Mouse (Mus musculus): ENCODE measurements around the gene Chil1. TPM values are rescaled to one million over a fixed set of nuclear protein-coding genes. Genes with fewer than 3 reads are reported as not detected.

Chil1 gene
- polyA plus RNA-seq, 1 experiment from 2014 or later, result 4.9 TPM

- H3K9me3 ChIP-seq (replicated peaks; ENCODE audit: control insufficient read depth, low read length), result no peaks in the 10 kb centered on the region
- no peak for ATAC-seq (ENCODE audit: insufficient read depth, low FRiP score)
- no peak overlapping the region for H3K4me2 ChIP-seq (ENCODE audit: low read depth, low read length)
- no peak overlapping the region for H3K27ac ChIP-seq (ENCODE audit: low read length)
- no peaks in the 10 kb centered on the region for H3K4me1 ChIP-seq (ENCODE audit: control insufficient read depth, insufficient read depth, low read length)
- H3K4me3 ChIP-seq (replicated peaks; ENCODE audit: low read length), result no peak overlapping the region
- H3K27me3 ChIP-seq (ENCODE audit: control insufficient read depth, insufficient read depth, low read length), result no peaks in the 10 kb centered on the region
- H3K36me3 ChIP-seq (ENCODE audit: control insufficient read depth, insufficient read depth, low read length), result no peaks in the 10 kb centered on the region
- H3K9ac ChIP-seq (ENCODE audit: low read length), result no peak overlapping the region
- WGBS, result 60% methylated on average over 14 of the region's 14 CpGs
Measured at GRCm38 (mm10) chr1:134167416-134168305, 14.3 kb upstream of the Chil1 start.

DNA sequence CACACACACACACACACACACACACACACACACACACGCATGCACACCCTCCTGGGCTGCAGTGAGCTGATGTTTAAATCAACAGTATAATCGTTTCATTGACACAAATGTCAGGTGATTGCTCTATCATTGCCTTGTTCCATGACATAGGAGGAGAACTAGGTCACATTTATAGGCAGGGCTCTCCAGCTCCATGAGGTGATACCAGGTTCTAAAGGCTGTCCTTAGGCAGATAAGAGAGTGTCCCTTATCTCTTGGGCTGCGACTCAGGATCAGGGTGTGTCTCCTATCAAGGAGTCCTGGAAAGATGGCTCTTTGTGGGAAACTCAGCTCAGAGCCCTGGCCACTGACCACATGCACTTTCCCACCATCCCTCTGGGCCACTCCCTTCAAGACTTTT lies 13.4 kb upstream of the Chil1 start:
- H3K36me3 ChIP-seq (ENCODE audit: control insufficient read depth, insufficient read depth, low read length), result no peaks in the 10 kb centered on the region
- no peak overlapping the region for H3K27ac ChIP-seq (ENCODE audit: low read length)
- no peaks in the 10 kb centered on the region for H3K27me3 ChIP-seq (ENCODE audit: control insufficient read depth, insufficient read depth, low read length)
- no peak; the same call in 1 of the 2 replicates for ATAC-seq (ENCODE audit: insufficient read depth, low FRiP score)
- H3K4me2 ChIP-seq (ENCODE audit: low read depth, low read length), result no peak overlapping the region
- WGBS, result 60% methylated on average over 3 of the region's 3 CpGs
- H3K4me1 ChIP-seq (ENCODE audit: control insufficient read depth, insufficient read depth, low read length), result no peaks in the 10 kb centered on the region
- H3K4me3 ChIP-seq (replicated peaks; ENCODE audit: low read length), result no peak overlapping the region
- H3K9ac ChIP-seq (ENCODE audit: low read length), result no peak overlapping the region
- H3K9me3 ChIP-seq (replicated peaks; ENCODE audit: control insufficient read depth, low read length), result no peaks in the 10 kb centered on the region

DNA sequence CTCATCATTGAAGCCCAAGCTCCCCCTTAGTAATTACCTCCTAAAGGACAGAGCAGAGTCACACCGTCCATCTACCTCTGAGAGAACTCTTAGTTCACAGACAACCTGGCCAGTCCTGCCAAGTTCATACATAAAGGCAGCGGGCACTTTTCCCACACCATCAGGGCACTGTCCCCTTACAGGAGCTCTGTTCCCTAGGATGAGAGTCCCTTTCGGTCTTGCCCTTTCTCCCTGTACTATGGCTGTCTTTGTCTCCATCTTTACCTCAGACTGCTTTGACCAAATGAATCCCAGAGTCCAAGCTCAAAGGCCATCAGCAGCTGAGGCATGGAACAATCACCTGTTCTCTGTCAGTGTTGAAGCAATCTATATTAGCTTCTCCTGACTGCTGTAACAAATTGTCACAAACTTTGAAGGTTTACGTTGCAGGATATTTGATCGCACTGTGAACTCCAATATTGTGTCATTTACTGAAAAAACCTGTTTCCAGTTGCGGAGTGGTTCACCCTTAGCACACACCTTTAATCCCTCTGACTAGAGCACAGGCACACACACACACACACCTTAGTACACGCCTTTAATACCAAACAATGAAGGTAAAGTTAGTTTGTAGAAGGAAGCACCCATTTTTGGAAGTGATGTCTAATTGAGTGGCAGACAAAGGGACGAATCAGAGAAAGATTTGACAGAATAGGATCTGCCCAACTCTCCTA lies 12.8 kb upstream of the Chil1 start:
- no peak overlapping the region for H3K4me2 ChIP-seq (ENCODE audit: low read depth, low read length)
- H3K4me3 ChIP-seq (replicated peaks; ENCODE audit: low read length), result no peak overlapping the region
- no peak overlapping the region for H3K27ac ChIP-seq (ENCODE audit: low read length)
- no peak overlapping the region for H3K9ac ChIP-seq (ENCODE audit: low read length)
- peak; percentile 58; the same call in 1 of the 2 replicates for ATAC-seq (ENCODE audit: insufficient read depth, low FRiP score)
- no peaks in the 10 kb centered on the region for H3K27me3 ChIP-seq (ENCODE audit: control insufficient read depth, insufficient read depth, low read length)
- no peaks in the 10 kb centered on the region for H3K9me3 ChIP-seq (replicated peaks; ENCODE audit: control insufficient read depth, low read length)
- no peaks in the 10 kb centered on the region for H3K36me3 ChIP-seq (ENCODE audit: control insufficient read depth, insufficient read depth, low read length)
- H3K4me1 ChIP-seq (ENCODE audit: control insufficient read depth, insufficient read depth, low read length), result no peaks in the 10 kb centered on the region
- 81% methylated on average over 8 of the region's 8 CpGs for WGBS

GRCm38 (mm10) chr1:134173081-134173480 lies 8.9 kb upstream of the Chil1 start:
- Histone ChIP-seq H3K9ac (ENCODE audit: low read length) (no peak overlapping the region), H3K27me3 (ENCODE audit: control insufficient read depth, insufficient read depth, low read length) (no peaks in the 10 kb centered on the region), H3K9me3 (replicated peaks; ENCODE audit: control insufficient read depth, low read length) (no peaks in the 10 kb centered on the region), H3K4me1 (ENCODE audit: control insufficient read depth, insufficient read depth, low read length) (no peaks in the 10 kb centered on the region), H3K4me2 (ENCODE audit: low read depth, low read length) (no peak overlapping the region), H3K4me3 (replicated peaks; ENCODE audit: low read length) (no peak overlapping the region), H3K27ac (ENCODE audit: low read length) (no peak overlapping the region), H3K36me3 (ENCODE audit: control insufficient read depth, insufficient read depth, low read length) (no peaks in the 10 kb centered on the region)
- no peak for ATAC-seq (ENCODE audit: insufficient read depth, low FRiP score)
- 49% methylated on average over 7 of the region's 7 CpGs for WGBS

DNA sequence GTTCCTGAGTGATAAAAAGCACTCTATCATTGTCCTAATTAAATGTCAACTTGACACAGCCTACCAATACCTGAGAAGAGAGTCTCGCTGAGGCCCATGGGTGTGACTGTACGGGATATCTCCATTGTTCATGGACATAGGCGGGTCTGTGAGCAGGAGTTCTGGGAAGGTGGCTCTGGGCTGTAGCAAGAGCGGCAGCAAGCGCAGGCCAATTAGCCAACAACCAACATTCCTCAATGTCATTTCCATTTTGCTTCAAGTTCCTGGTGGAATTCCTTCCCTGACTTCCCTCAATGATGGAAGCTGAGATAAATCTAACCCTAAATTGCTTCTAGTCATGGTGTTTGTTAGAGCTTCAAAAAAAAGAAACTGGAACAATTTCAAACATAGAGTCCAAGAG lies 4.0 kb upstream of the Chil1 start:
- ATAC-seq (ENCODE audit: insufficient read depth, low FRiP score), result no peak
- Histone ChIP-seq H3K9ac (ENCODE audit: low read length) (no peak overlapping the region), H3K36me3 (ENCODE audit: control insufficient read depth, insufficient read depth, low read length) (no peaks in the 10 kb centered on the region), H3K9me3 (replicated peaks; ENCODE audit: control insufficient read depth, low read length) (no peaks in the 10 kb centered on the region), H3K4me1 (ENCODE audit: control insufficient read depth, insufficient read depth, low read length) (0 out of 2 replicates have a peak, but pooled peaks cover 2% of the 10 kb centered on the region), H3K27me3 (ENCODE audit: control insufficient read depth, insufficient read depth, low read length) (no peaks in the 10 kb centered on the region), H3K27ac (ENCODE audit: low read length) (no peak overlapping the region), H3K4me3 (replicated peaks; ENCODE audit: low read length) (no peak overlapping the region), H3K4me2 (ENCODE audit: low read depth, low read length) (no peak overlapping the region)
- 84% methylated on average over 5 of the region's 5 CpGs for WGBS

DNA sequence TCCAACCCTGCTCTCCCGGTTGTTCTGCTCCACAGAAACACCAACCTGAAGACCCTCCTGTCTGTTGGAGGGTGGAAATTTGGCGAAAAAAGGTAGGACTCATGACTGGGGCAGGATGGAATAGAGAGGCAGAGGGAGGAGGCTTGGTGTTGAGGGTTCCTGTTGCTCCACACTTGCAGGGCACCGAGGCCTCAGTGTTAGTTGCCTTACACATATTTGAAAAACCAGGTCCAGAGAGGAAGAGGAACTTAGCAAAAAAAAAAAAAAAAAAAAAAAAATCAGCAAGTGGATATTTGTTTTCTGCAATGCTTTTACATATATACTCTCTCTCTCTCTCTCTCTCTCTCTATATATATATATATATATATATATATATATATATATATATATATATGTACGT lies 2.1 kb downstream of the Chil1 start:
- H3K9ac ChIP-seq (ENCODE audit: low read length), result no peak overlapping the region
- no peaks in the 10 kb centered on the region for H3K27me3 ChIP-seq (ENCODE audit: control insufficient read depth, insufficient read depth, low read length)
- H3K4me3 ChIP-seq (replicated peaks; ENCODE audit: low read length), result no peak overlapping the region
- no peak overlapping the region for H3K4me2 ChIP-seq (ENCODE audit: low read depth, low read length)
- 0 out of 2 replicates have a peak, but pooled peaks cover 2% of the 10 kb centered on the region for H3K4me1 ChIP-seq (ENCODE audit: control insufficient read depth, insufficient read depth, low read length)
- WGBS, result 83% methylated on average over 4 of the region's 4 CpGs
- no peaks in the 10 kb centered on the region for H3K36me3 ChIP-seq (ENCODE audit: control insufficient read depth, insufficient read depth, low read length)
- H3K9me3 ChIP-seq (replicated peaks; ENCODE audit: control insufficient read depth, low read length), result no peaks in the 10 kb centered on the region
- ATAC-seq (ENCODE audit: insufficient read depth, low FRiP score), result no peak
- no peak overlapping the region for H3K27ac ChIP-seq (ENCODE audit: low read length)

DNA sequence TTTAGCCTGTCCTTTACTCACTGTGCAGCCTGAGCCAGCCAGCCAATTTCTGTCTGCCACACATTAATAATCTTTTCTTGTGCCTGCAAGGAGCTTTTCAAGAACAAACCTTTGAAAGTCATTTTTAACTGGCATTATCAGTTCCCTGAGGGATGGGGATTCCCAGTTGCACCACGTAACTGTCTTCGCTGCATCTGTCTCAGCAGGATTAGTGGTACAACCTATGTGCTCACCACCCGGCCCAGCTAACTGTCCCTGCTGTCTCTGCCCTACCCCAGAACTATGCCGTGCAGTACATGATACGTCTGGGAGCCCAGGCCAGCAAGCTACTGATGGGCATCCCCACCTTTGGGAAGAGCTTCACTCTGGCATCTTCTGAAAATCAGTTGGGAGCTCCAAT lies 6.2 kb downstream of the Chil1 start:
- Histone ChIP-seq H3K27ac (ENCODE audit: low read length) (no peak overlapping the region), H3K27me3 (ENCODE audit: control insufficient read depth, insufficient read depth, low read length) (no peaks in the 10 kb centered on the region), H3K4me1 (ENCODE audit: control insufficient read depth, insufficient read depth, low read length) (no peaks in the 10 kb centered on the region), H3K4me2 (ENCODE audit: low read depth, low read length) (no peak overlapping the region), H3K4me3 (replicated peaks; ENCODE audit: low read length) (no peak overlapping the region), H3K36me3 (ENCODE audit: control insufficient read depth, insufficient read depth, low read length) (no peaks in the 10 kb centered on the region), H3K9ac (ENCODE audit: low read length) (no peak overlapping the region), H3K9me3 (replicated peaks; ENCODE audit: control insufficient read depth, low read length) (no peaks in the 10 kb centered on the region)
- 83% methylated on average over 5 of the region's 5 CpGs for WGBS
- no peak for ATAC-seq (ENCODE audit: insufficient read depth, low FRiP score)

GRCm38 (mm10) chr1:134188989-134189729 lies 7.2 kb downstream of the Chil1 start:
- Histone ChIP-seq H3K4me1 (ENCODE audit: control insufficient read depth, insufficient read depth, low read length) (peaks cover 4% of the 10 kb centered on the region; the same call in 1 of the 2 replicates), H3K36me3 (ENCODE audit: control insufficient read depth, insufficient read depth, low read length) (no peaks in the 10 kb centered on the region), H3K4me2 (ENCODE audit: low read depth, low read length) (peak overlapping the region; percentile 5; the same call in 1 of the 2 replicates), H3K27ac (ENCODE audit: low read length) (peak overlapping the region; percentile 46; the same call in 1 of the 2 replicates), H3K27me3 (ENCODE audit: control insufficient read depth, insufficient read depth, low read length) (no peaks in the 10 kb centered on the region), H3K9me3 (replicated peaks; ENCODE audit: control insufficient read depth, low read length) (no peaks in the 10 kb centered on the region), H3K9ac (ENCODE audit: low read length) (0 out of 2 replicates have a peak overlapping the region, but pooled peaks have one; percentile 39), H3K4me3 (replicated peaks; ENCODE audit: low read length) (no peak overlapping the region)
- peak; percentile 62 for ATAC-seq (ENCODE audit: insufficient read depth, low FRiP score)
- 30% methylated on average over 12 of the region's 12 CpGs for WGBS

Measured in stomach, embryonic 16.5 days (tissue).